Mouse (Mus musculus): ENCODE results near the gene Rassf8. TPM values are rescaled to one million over a fixed set of nuclear protein-coding genes. Genes with fewer than 3 reads are reported as not detected.

Rassf8 gene
- polyA plus RNA-seq, 1 experiment from 2014 or later = 5.3 TPM

- WGBS = 90% methylated on average over 7 of the region's 7 CpGs
- no peak overlapping the region for H3K9ac ChIP-seq (replicated peaks)
- no peak overlapping the region for H3K4me2 ChIP-seq
- H3K27ac ChIP-seq (replicated peaks) = no peak overlapping the region
- ATAC-seq (ENCODE audit: low FRiP score) = no peak
- no peak overlapping the region for H3K4me3 ChIP-seq (replicated peaks)
- H3K4me1 ChIP-seq = peaks cover 23% of the 10 kb centered on the region
- no peaks in the 10 kb centered on the region for H3K36me3 ChIP-seq
- peaks cover 12% of the 10 kb centered on the region for H3K27me3 ChIP-seq (replicated peaks)
- H3K9me3 ChIP-seq (replicated peaks) = no peaks in the 10 kb centered on the region
Measured at GRCm38 (mm10) chr6:145857428-145857827, 110.9 kb downstream of the Rassf8 start.

GRCm38 (mm10) chr6:145858414-145858813 lies 111.9 kb downstream of the Rassf8 start:
- Histone ChIP-seq H3K9me3 (replicated peaks) (no peaks in the 10 kb centered on the region), H3K27ac (replicated peaks) (no peak overlapping the region), H3K36me3 (no peaks in the 10 kb centered on the region), H3K27me3 (replicated peaks) (peaks cover 15% of the 10 kb centered on the region), H3K4me3 (replicated peaks) (no peak overlapping the region), H3K4me1 (peaks cover 29% of the 10 kb centered on the region), H3K4me2 (no peak overlapping the region), H3K9ac (replicated peaks) (no peak overlapping the region)
- 40% methylated on average over 8 of the region's 8 CpGs for WGBS
- no peak for ATAC-seq (ENCODE audit: low FRiP score)

- Histone ChIP-seq H3K4me1 (peaks cover 38% of the 10 kb centered on the region), H3K4me3 (replicated peaks) (no peak overlapping the region), H3K36me3 (no peaks in the 10 kb centered on the region), H3K9me3 (replicated peaks) (no peaks in the 10 kb centered on the region), H3K4me2 (no peak overlapping the region), H3K27ac (replicated peaks) (no peak overlapping the region), H3K9ac (replicated peaks) (no peak overlapping the region), H3K27me3 (replicated peaks) (peaks cover 18% of the 10 kb centered on the region)
- no peak for ATAC-seq (ENCODE audit: low FRiP score)
- 67% methylated on average over 2 of the region's 2 CpGs for WGBS
Measured at GRCm38 (mm10) chr6:145860350-145860749, 113.8 kb downstream of the Rassf8 start.

- H3K27ac ChIP-seq (replicated peaks) = no peak overlapping the region
- H3K9ac ChIP-seq (replicated peaks) = no peak overlapping the region
- H3K4me1 ChIP-seq = peaks cover 35% of the 10 kb centered on the region
- no peaks in the 10 kb centered on the region for H3K9me3 ChIP-seq (replicated peaks)
- no peaks in the 10 kb centered on the region for H3K36me3 ChIP-seq
- H3K4me3 ChIP-seq (replicated peaks) = peak overlapping the region; percentile 71
- ATAC-seq (ENCODE audit: low FRiP score) = no peak
- H3K4me2 ChIP-seq = peak overlapping the region; percentile 99
- H3K27me3 ChIP-seq (replicated peaks) = peaks cover 18% of the 10 kb centered on the region
- 79% methylated on average over 9 of the region's 9 CpGs for WGBS
Measured at GRCm38 (mm10) chr6:145861462-145862227, 115.1 kb downstream of the Rassf8 start.

GRCm38 (mm10) chr6:145862321-145862720 lies 115.8 kb downstream of the Rassf8 start:
- Histone ChIP-seq H3K27me3 (replicated peaks) (peaks cover 18% of the 10 kb centered on the region), H3K9ac (replicated peaks) (peak overlapping the region; percentile 73), H3K4me2 (peak overlapping the region; percentile 99), H3K27ac (replicated peaks) (no peak overlapping the region), H3K36me3 (no peaks in the 10 kb centered on the region), H3K4me3 (replicated peaks) (peak overlapping the region; percentile 71), H3K9me3 (replicated peaks) (no peaks in the 10 kb centered on the region), H3K4me1 (peaks cover 39% of the 10 kb centered on the region)
- ATAC-seq (ENCODE audit: low FRiP score) = no peak
- 16% methylated on average over 4 of the region's 4 CpGs for WGBS

GRCm38 (mm10) chr6:145862739-145863064 lies 116.2 kb downstream of the Rassf8 start:
- H3K36me3 ChIP-seq = no peaks in the 10 kb centered on the region
- peak overlapping the region; percentile 99 for H3K4me2 ChIP-seq
- peaks cover 39% of the 10 kb centered on the region for H3K4me1 ChIP-seq
- no peaks in the 10 kb centered on the region for H3K9me3 ChIP-seq (replicated peaks)
- peak overlapping the region; percentile 71 for H3K4me3 ChIP-seq (replicated peaks)
- ATAC-seq (ENCODE audit: low FRiP score) = 0 out of 2 replicates have a peak, but pooled peaks have one; percentile 0
- peak overlapping the region; percentile 73 for H3K9ac ChIP-seq (replicated peaks)
- 0% methylated on average over 35 of the region's 35 CpGs for WGBS
- H3K27ac ChIP-seq (replicated peaks) = peak overlapping the region; percentile 70
- peaks cover 21% of the 10 kb centered on the region for H3K27me3 ChIP-seq (replicated peaks)

GRCm38 (mm10) chr6:145863065-145863971 lies 116.8 kb downstream of the Rassf8 start:
- Histone ChIP-seq H3K4me1 (peaks cover 39% of the 10 kb centered on the region), H3K9me3 (replicated peaks) (no peaks in the 10 kb centered on the region), H3K4me3 (replicated peaks) (peak overlapping the region; percentile 71), H3K36me3 (no peaks in the 10 kb centered on the region), H3K4me2 (peak overlapping the region; percentile 99), H3K9ac (replicated peaks) (peak overlapping the region; percentile 73), H3K27me3 (replicated peaks) (peaks cover 26% of the 10 kb centered on the region), H3K27ac (replicated peaks) (peak overlapping the region; percentile 70)
- under 1% methylated on average over 103 of the region's 105 CpGs for WGBS
- ATAC-seq (ENCODE audit: low FRiP score) = peak; percentile 70

- H3K27me3 ChIP-seq (replicated peaks) = peaks cover 29% of the 10 kb centered on the region
- H3K9me3 ChIP-seq (replicated peaks) = no peaks in the 10 kb centered on the region
- H3K9ac ChIP-seq (replicated peaks) = peak overlapping the region; percentile 73
- WGBS = 3% methylated on average over 8 of the region's 8 CpGs
- H3K27ac ChIP-seq (replicated peaks) = peak overlapping the region; percentile 70
- no peaks in the 10 kb centered on the region for H3K36me3 ChIP-seq
- ATAC-seq (ENCODE audit: low FRiP score) = no peak
- peak overlapping the region; percentile 71 for H3K4me3 ChIP-seq (replicated peaks)
- H3K4me1 ChIP-seq = peaks cover 39% of the 10 kb centered on the region
- H3K4me2 ChIP-seq = peak overlapping the region; percentile 99
Measured at GRCm38 (mm10) chr6:145864171-145864570, 117.6 kb downstream of the Rassf8 start.

GRCm38 (mm10) chr6:145865289-145865885 lies 118.8 kb downstream of the Rassf8 start, which contains the start of gene Bhlhe41:
TSS of gene Bhlhe41 (minus strand) at chr6:145865558.
- WGBS = under 1% methylated on average over 40 of the region's 57 CpGs
- Histone ChIP-seq H3K4me3 (replicated peaks) (peak within 1 kb of the TSS; percentile 71), H3K9ac (replicated peaks) (peak within 1 kb of the TSS; percentile 63), H3K4me2 (peak within 1 kb of the TSS; percentile 99), H3K4me1 (peaks cover 39% of the 10 kb centered on the region), H3K27me3 (replicated peaks) (peaks cover 31% of the 10 kb centered on the region), H3K36me3 (no peaks in the 10 kb centered on the region), H3K27ac (replicated peaks) (peak within 1 kb of the TSS; percentile 74), H3K9me3 (replicated peaks) (no peaks in the 10 kb centered on the region)
- ATAC-seq (ENCODE audit: low FRiP score) = peak; percentile 73

- H3K4me1 ChIP-seq = peaks cover 39% of the 10 kb centered on the region
- under 1% methylated on average over 69 of the region's 69 CpGs for WGBS
- peak overlapping the region; percentile 63 for H3K9ac ChIP-seq (replicated peaks)
- H3K9me3 ChIP-seq (replicated peaks) = no peaks in the 10 kb centered on the region
- peak overlapping the region; percentile 71 for H3K4me3 ChIP-seq (replicated peaks)
- no peaks in the 10 kb centered on the region for H3K36me3 ChIP-seq
- H3K4me2 ChIP-seq = peak overlapping the region; percentile 99
- peaks cover 31% of the 10 kb centered on the region for H3K27me3 ChIP-seq (replicated peaks)
- H3K27ac ChIP-seq (replicated peaks) = peak overlapping the region; percentile 74
- ATAC-seq (ENCODE audit: low FRiP score) = peak; percentile 55
Measured at GRCm38 (mm10) chr6:145865886-145866851, 119.6 kb downstream of the Rassf8 start.

Measured in neural tube, embryonic 15.5 days (tissue).